Mouse (Mus musculus) testis, adult 2 months (tissue): ENCODE data around the gene Apoh. TPM values are rescaled to one million over a fixed set of nuclear protein-coding genes. Genes with fewer than 3 reads are reported as not detected.

ENCODE experiments used
- H3K27ac ChIP-seq: fragments of 200-500 bp; 2 replicates; pipeline ENCODE4 v1.5.1; 2012; ENCODE audit warnings: low read depth, low read length; ENCODE audit not compliant: control insufficient read depth, insufficient read depth
- H3K27me3 ChIP-seq: fragments of 200-500 bp; 2 replicates; pipeline ENCODE4 v1.6.1; 2012; ENCODE audit warnings: mild to moderate bottlenecking, low read length, moderate library complexity; ENCODE audit not compliant: control insufficient read depth, insufficient read depth
- H3K36me3 ChIP-seq: fragments of 200-500 bp; 2 replicates; pipeline ENCODE4 v1.6.1; 2012; ENCODE audit warnings: mild to moderate bottlenecking, low read length; ENCODE audit not compliant: control insufficient read depth, insufficient read depth
- H3K4me1 ChIP-seq: fragments of 200-500 bp; 2 replicates; pipeline ENCODE4 v1.6.1; 2012; ENCODE audit warnings: low read length; ENCODE audit not compliant: control insufficient read depth, insufficient read depth
- H3K4me3 ChIP-seq: fragments of 200-500 bp; 2 replicates; pipeline ENCODE4 v1.5.1; 2012; ENCODE audit warnings: low read depth, mild to moderate bottlenecking, low read length, moderate library complexity, mixed read lengths; ENCODE audit not compliant: control insufficient read depth
- CTCF ChIP-seq: fragments of 200-500 bp; IDR thresholded peaks from 2 replicates; pipeline ENCODE4 v1.5.1; 2012; ENCODE audit warnings: low read depth, mild to moderate bottlenecking, inconsistent platforms, low read length, moderate library complexity; ENCODE audit not compliant: control insufficient read depth, insufficient read depth, insufficient replicate concordance
- POLR2A ChIP-seq: fragments of 200-500 bp; IDR thresholded peaks from 2 replicates; pipeline ENCODE4 v1.6.1; 2012; ENCODE audit warnings: low read depth, mild to moderate bottlenecking, inconsistent platforms, low read length, moderate library complexity; ENCODE audit not compliant: control insufficient read depth
- polyA plus RNA-seq: library from polyadenylated mRNA; depleted of rRNA; stranded (reverse); fragments of >200 nt; gene quantifications from 2 replicates; pipeline ENCODE4 v1.2.3, GENCODE M21; 2012

Gene Apoh
- polyA plus RNA-seq, 1 experiment: 121 TPM

DNA sequence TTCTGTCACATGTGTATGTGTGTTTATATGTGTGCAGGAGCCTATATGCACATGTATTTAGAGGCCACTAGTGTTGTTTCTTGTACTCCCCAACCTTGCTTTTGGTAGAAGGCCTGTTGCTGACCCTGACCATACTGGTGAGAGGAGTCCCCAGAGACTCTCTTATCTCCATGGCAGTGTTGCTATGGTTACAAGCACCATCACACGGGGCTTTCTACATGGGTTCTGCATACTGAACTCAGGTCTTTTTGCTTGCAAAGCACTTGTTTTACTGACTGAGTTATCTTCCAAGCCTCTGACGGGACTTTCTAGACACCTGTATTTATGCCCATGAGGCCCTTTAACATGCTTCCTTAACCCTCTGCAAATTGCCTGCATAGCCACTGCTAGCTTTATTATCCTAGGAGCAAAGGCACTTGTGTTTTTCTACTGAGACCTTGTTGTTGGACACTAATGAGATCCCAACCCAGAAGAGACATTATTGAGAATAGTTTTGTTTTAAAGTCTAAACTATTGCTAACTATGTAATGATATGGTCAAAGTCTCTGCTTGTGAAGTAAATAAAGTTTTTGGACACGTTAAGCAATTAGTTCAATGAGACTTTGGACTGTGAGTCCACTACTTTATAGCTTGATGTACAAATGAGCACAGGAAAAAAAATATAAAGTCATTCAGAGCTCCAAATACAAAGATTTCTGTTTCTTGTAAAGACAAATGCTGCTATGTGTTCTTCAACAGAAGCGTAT lies 41.9 kb downstream of the Apoh start:
- Histone ChIP-seq H3K36me3 (no peaks in the 10 kb centered on the region), H3K4me3 (no peak overlapping the region), H3K4me1 (no peaks in the 10 kb centered on the region), H3K27ac (no peak overlapping the region), H3K27me3 (no peaks in the 10 kb centered on the region)
- TF ChIP-seq CTCF: no peak
- no peak for TF ChIP-seq POLR2A

DNA sequence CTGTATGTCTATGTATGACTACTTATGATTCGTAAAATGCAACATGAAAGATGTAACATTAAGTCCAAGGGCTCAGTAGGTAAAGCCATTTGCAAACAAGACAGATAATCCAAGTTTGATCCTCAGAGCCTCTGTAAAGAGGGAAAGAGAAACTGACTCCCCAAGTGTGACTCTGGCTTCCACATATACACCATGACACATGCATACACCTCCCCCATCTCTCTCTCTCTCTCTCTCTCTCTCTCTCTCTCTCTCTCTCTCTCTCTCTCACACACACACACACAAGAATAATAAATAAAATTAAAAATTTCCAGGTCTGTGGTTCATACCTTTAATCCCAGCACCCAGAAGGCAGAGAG lies 42.5 kb downstream of the Apoh start:
- no peak overlapping the region for H3K27ac ChIP-seq
- H3K4me3 ChIP-seq: no peak overlapping the region
- H3K36me3 ChIP-seq: no peaks in the 10 kb centered on the region

DNA sequence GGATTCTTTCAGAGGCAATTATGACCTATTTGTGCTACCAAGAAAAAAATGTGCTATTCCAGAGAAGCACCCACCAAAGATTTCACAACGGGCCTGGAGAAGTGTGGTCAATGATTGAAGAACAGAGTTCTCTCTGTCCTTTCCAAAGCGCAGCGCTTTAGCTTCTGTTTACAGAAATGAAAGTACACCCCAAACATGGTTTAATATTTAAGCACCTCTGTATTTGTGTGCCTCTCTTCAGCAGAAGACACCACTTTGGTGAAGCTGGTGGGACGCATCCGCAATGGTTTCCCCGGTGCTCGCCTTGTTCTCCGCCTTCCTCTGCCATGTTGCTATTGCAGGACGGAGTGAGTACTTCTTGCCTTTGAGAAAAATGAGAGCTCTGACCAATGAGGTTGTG lies 51.9 kb downstream of the Apoh start:
- no peaks in the 10 kb centered on the region for H3K27me3 ChIP-seq
- H3K27ac ChIP-seq: no peak overlapping the region
- TF ChIP-seq CTCF (no peak), POLR2A (no peak)
- H3K4me3 ChIP-seq: no peak overlapping the region
- H3K4me1 ChIP-seq: no peaks in the 10 kb centered on the region
- no peaks in the 10 kb centered on the region for H3K36me3 ChIP-seq

More for the DNA sequence above, 42.5 kb downstream of the Apoh start:
- TF ChIP-seq POLR2A (no peak), CTCF (no peak)
- Histone ChIP-seq H3K27me3 (no peaks in the 10 kb centered on the region), H3K4me1 (no peaks in the 10 kb centered on the region)

DNA sequence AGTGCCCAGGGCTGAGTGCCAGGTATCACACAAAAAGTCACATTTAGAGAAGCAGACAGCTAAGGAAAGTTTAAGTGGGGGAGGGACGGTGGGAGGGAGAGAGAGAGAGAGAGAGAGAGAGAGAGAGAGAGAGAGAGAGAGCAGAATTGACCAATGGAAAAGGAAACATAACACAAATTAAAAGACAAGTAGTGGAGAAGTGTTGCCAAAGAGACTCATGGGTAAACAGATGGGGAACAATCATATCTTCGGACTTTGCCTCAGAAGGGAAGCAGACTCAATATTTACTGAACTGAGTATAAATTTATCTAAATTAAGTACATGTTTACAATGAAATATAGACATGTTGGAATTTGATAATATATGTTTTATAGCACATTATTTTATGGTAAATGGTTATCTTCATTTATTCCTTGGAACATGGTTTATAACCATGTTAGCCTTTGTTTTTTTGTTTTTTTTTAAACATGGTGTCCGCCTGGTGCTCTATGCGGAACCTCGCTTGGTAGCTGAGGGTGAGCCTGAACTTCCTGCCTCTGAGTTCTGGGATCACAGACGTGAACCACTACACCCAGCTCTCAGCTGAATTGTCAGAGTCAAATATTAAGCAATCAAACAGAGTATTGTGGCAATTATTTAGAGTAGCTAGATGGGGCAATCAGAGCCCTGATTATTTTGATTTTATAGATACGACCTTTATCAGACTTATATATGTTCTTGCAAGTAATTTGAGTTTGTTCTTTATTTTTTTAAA lies 53.1 kb downstream of the Apoh start:
- Histone ChIP-seq H3K27ac (no peak overlapping the region), H3K4me1 (no peaks in the 10 kb centered on the region), H3K27me3 (no peaks in the 10 kb centered on the region), H3K4me3 (no peak overlapping the region), H3K36me3 (no peaks in the 10 kb centered on the region)
- no peak for TF ChIP-seq POLR2A
- TF ChIP-seq CTCF: no peak

- Histone ChIP-seq H3K27me3 (no peaks in the 10 kb centered on the region), H3K27ac (no peak overlapping the region), H3K36me3 (no peaks in the 10 kb centered on the region), H3K4me3 (no peak overlapping the region), H3K4me1 (no peaks in the 10 kb centered on the region)
- TF ChIP-seq POLR2A (no peak), CTCF (no peak)
Measured at GRCm38 (mm10) chr11:108409876-108410644, 66.9 kb downstream of the Apoh start.

DNA sequence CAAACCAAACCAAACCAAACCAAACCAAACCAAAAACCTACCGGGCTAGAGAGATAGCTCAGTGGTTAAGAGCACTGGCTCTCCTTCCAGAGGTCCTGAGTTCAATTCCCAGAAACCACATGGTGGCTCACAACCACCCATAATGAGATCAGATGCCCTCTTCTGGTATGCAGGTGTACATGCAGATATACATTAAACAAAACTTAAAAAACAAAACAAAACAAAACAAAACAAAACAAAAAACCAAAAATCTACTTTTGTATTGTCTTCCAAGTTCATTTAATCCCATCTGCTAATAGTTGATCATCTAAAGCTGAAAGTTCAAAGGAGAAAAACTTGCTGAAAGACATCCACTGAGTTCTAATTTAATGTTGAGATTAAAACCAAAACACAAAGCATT lies 73.2 kb downstream of the Apoh start:
- Histone ChIP-seq H3K27me3 (no peaks in the 10 kb centered on the region), H3K27ac (no peak overlapping the region), H3K4me3 (no peak overlapping the region), H3K4me1 (peaks cover 2% of the 10 kb centered on the region; the same call in 1 of the 2 replicates), H3K36me3 (no peaks in the 10 kb centered on the region)
- TF ChIP-seq POLR2A: no peak
- TF ChIP-seq CTCF: no peak

DNA sequence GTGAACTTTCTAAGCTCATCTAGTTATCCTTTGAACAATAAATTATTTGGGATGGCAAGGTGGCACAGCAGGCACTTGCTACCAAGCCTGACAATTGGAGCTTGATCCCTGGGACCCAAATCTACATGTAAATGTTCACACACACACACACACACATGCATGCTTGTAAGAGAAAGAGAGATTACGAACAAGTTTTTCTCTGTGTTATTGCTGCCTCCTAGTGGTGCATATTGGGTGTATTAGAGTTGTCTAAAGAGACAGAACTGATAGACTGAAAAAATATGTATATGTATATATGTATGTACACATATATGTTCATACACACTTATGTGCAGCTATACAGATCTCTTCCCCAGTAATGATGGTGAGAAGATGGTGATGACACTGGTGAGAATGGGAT lies 75.4 kb downstream of the Apoh start:
- Histone ChIP-seq H3K36me3 (no peaks in the 10 kb centered on the region), H3K4me1 (peaks cover 2% of the 10 kb centered on the region; the same call in 1 of the 2 replicates), H3K4me3 (no peak overlapping the region), H3K27me3 (no peaks in the 10 kb centered on the region), H3K27ac (no peak overlapping the region)
- TF ChIP-seq POLR2A (no peak), CTCF (no peak)
